Mouse (Mus musculus): Measurements from ENCODE around the gene Gm36079.
"Not testable (repeated sequence)": the region's sequence is repeated elsewhere in the genome, so short reads cannot be mapped to it uniquely, and the experiment has no call there.

Gm36079 gene

GRCm38 (mm10) chr13:120026911-120027310 lies at the start of gene Gm36079:
Gene Gm36079 (minus strand): TSS chr13:120027011.
- DNase-seq (ENCODE audit: low spot score) = not testable (repeated sequence)

GRCm38 (mm10) chr13:120070878-120071277 lies 44.1 kb upstream of the Gm36079 start:
- DNase-seq (ENCODE audit: low spot score) = not testable (repeated sequence)

- not testable (repeated sequence) for DNase-seq (ENCODE audit: low spot score)
Measured at GRCm38 (mm10) chr13:120070012-120070598, 43.3 kb upstream of the Gm36079 start.

GRCm38 (mm10) chr13:120063439-120064089 lies 36.8 kb upstream of the Gm36079 start:
- not testable (repeated sequence) for DNase-seq (ENCODE audit: low spot score)

GRCm38 (mm10) chr13:120062903-120063302 lies 36.1 kb upstream of the Gm36079 start:
- DNase-seq (ENCODE audit: low spot score) = not testable (repeated sequence)

- DNase-seq (ENCODE audit: low spot score) = not testable (repeated sequence)
Measured at GRCm38 (mm10) chr13:120052085-120052484, 25.3 kb upstream of the Gm36079 start, which contains the start of gene Gm21188. Gene Gm21188 (minus strand): TSS chr13:120052194.

- DNase-seq (ENCODE audit: low spot score) = not testable (repeated sequence)
Measured at GRCm38 (mm10) chr13:120048608-120049007, 21.8 kb upstream of the Gm36079 start.

- DNase-seq (ENCODE audit: low spot score) = not testable (repeated sequence)
Measured at GRCm38 (mm10) chr13:120048186-120048585, 21.4 kb upstream of the Gm36079 start.

GRCm38 (mm10) chr13:120046422-120047209 lies 19.8 kb upstream of the Gm36079 start:
- not testable (repeated sequence) for DNase-seq (ENCODE audit: low spot score)

- DNase-seq (ENCODE audit: low spot score) = peak; percentile 16
Measured at GRCm38 (mm10) chr13:120041145-120041544, 14.3 kb upstream of the Gm36079 start.

GRCm38 (mm10) chr13:120037881-120038280 lies 11.1 kb upstream of the Gm36079 start:
- not testable (repeated sequence) for DNase-seq (ENCODE audit: low spot score)

- not testable (repeated sequence) for DNase-seq (ENCODE audit: low spot score)
Measured at GRCm38 (mm10) chr13:120036577-120037115, 9.8 kb upstream of the Gm36079 start.

- DNase-seq (ENCODE audit: low spot score) = not testable (repeated sequence)
Measured at GRCm38 (mm10) chr13:120035151-120035550, 8.3 kb upstream of the Gm36079 start.

- DNase-seq (ENCODE audit: low spot score) = not testable (repeated sequence)
Measured at GRCm38 (mm10) chr13:120034637-120035036, 7.8 kb upstream of the Gm36079 start.

- DNase-seq (ENCODE audit: low spot score) = peak; percentile 9
Measured at GRCm38 (mm10) chr13:120033516-120034190, 6.8 kb upstream of the Gm36079 start.

GRCm38 (mm10) chr13:120031676-120032075 lies 4.9 kb upstream of the Gm36079 start:
- DNase-seq (ENCODE audit: low spot score) = peak; percentile 26

- not testable (repeated sequence) for DNase-seq (ENCODE audit: low spot score)
Measured at GRCm38 (mm10) chr13:120027368-120027767, 557 bp upstream of the Gm36079 start.

- DNase-seq (ENCODE audit: low spot score) = not testable (repeated sequence)
Measured at GRCm38 (mm10) chr13:120026373-120026772, 438 bp downstream of the Gm36079 start.

GRCm38 (mm10) chr13:120025576-120025975 lies 1.2 kb downstream of the Gm36079 start:
- peak; percentile 13 for DNase-seq (ENCODE audit: low spot score)

- DNase-seq (ENCODE audit: low spot score) = not testable (repeated sequence)
Measured at GRCm38 (mm10) chr13:120025004-120025403, 1.8 kb downstream of the Gm36079 start.

- DNase-seq (ENCODE audit: low spot score) = not testable (repeated sequence)
Measured at GRCm38 (mm10) chr13:120024581-120024980, 2.2 kb downstream of the Gm36079 start.

GRCm38 (mm10) chr13:120021477-120021876 lies 5.3 kb downstream of the Gm36079 start:
- not testable (repeated sequence) for DNase-seq (ENCODE audit: low spot score)

Data from layer of hippocampus, adult 11-12 months (tissue).